Mouse (Mus musculus) monocyte, adult 5-6 weeks (primary cell): ENCODE results near the gene Fam187a. TPM values are rescaled to one million over a fixed set of nuclear protein-coding genes. Genes with fewer than 3 reads are reported as not detected.

ENCODE experiments used
- total RNA-seq: library from RNA; stranded (forward); fragments of 200-1000, 200-491, 200-594 nt; gene quantifications from 3 replicates; pipeline ENCODE4 v1.2.3, GENCODE M21; 2017

Fam187a gene
- total RNA-seq, 1 experiment from 2014 or later: not detected

Other genes starting within 250 kb of the Fam187a start
- gene Meioc, start 221.5 kb upstream of the Fam187a start, total RNA-seq: 0.21 TPM in 1 of 3 replicates, not detected in the others
- gene Ccdc43, start 187.4 kb upstream of the Fam187a start, total RNA-seq: 26.8 to 44.5 TPM (median 32.6 TPM) in 3 replicates
- 2.1 TPM in 1 of 3 replicates, not detected in the others for gene Adam11, start 123.7 kb upstream of the Fam187a start, total RNA-seq
- gene Gjc1, start 65.5 kb upstream of the Fam187a start, total RNA-seq: not detected in 3 replicates
- gene Higd1b, start 49.3 kb upstream of the Fam187a start, total RNA-seq: not detected in 3 replicates
- 67.8 to 73.5 TPM (median 72.3 TPM) in 3 replicates for gene Eftud2, start 4.2 kb upstream of the Fam187a start, total RNA-seq
- gene Ccdc103, start 4.0 kb upstream of the Fam187a start, total RNA-seq: not detected in 3 replicates
- not detected in 3 replicates for gene Gfap, start 15.7 kb downstream of the Fam187a start, total RNA-seq
- gene Kif18b, start 40.0 kb downstream of the Fam187a start, total RNA-seq: 0.19 TPM in 1 of 3 replicates, not detected in the others
- gene C1ql1, start 61.5 kb downstream of the Fam187a start, total RNA-seq: not detected in 3 replicates
- 54.9 to 60.7 TPM (median 55.9 TPM) in 3 replicates for gene Nmt1, start 143.0 kb downstream of the Fam187a start, total RNA-seq
- 15.5 to 32.4 TPM (median 15.8 TPM) in 3 replicates for gene Dcakd, start 143.2 kb downstream of the Fam187a start, total RNA-seq
- gene Plcd3, start 216.5 kb downstream of the Fam187a start, total RNA-seq: 0.97 TPM in 1 of 3 replicates, not detected in the others
- 21.8 to 32.6 TPM (median 28.3 TPM) in 3 replicates for gene Acbd4, start 216.5 kb downstream of the Fam187a start, total RNA-seq
- gene Hexim1, start 231.1 kb downstream of the Fam187a start, total RNA-seq: 90.9 to 99.4 TPM (median 96.2 TPM) in 3 replicates
- gene Hexim2, start 247.3 kb downstream of the Fam187a start, total RNA-seq: 0.87 to 2.5 TPM in 2 of 3 replicates, not detected in the other